In the genomic region with DNA sequence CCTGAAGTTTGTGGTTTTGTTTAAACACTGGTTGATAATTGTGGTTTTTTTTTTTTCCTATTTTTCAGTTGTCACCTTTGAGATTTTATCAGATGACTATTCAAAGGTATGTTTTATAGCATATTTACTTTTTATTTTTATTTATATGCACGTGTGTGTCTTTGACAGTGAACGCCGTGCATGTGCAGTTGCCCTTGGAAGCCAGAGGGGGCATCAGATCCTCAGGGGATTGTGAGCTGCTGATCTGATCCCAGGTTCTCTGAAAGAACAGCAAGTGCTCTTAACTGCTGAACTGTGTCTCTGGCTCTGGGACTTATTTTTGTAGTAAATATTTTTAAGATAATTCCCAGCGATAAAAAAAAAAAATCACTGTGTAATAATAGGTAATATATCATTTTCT, we compare ENCODE assay signal across 14 mouse cellular contexts. TPM values are rescaled to one million over a fixed set of nuclear protein-coding genes. Genes with fewer than 3 reads are reported as not detected.
DNase-seq lines count a peak whose midpoint lies in the region; ATAC-seq and TF ChIP-seq lines count a peak whose summit lies in the region.
"Had no signal": no experiment of that assay in that cellular context is flagged by ENCODE, and none has a peak within 500 bp of the region (broad histone marks: within the 10 kb centered on the region; RNA-seq: fewer than 3 reads in every experiment).

No protein-coding gene starts in this region.

- no peak overlapping the region for H3K27ac ChIP-seq in lung, embryonic 14.5 days (ENCODE audit: low read depth)

- ATAC-seq in lung, embryonic 14.5 days (ENCODE audit: insufficient read depth), result no peak
- ATAC-seq: CD4-positive, CD25-positive, alpha-beta regulatory T cell, adult 4 months had no signal

- WGBS in lung, embryonic 14.5 days, result 81% methylated on average over 4 of the region's 4 CpGs

- peak; percentile 40 for DNase-seq in heart, adult 11 months
- DNase-seq in heart, postnatal 4 days, result no peak
- peak; percentile 31 for DNase-seq in lung, embryonic 14.5 days
- DNase-seq in lung, adult 18-20 months, result no peak
- DNase-seq in NIH3T3 (ENCODE audit: low read depth), result peak; percentile 38
- DNase-seq in retina, embryonic 14.5 days (ENCODE audit: low spot score), result peak; percentile 34
- DNase-seq in adrenal gland, postnatal 4 days (ENCODE audit: low spot score in 2 of 2), result no peak
- DNase-seq in cerebellum, postnatal 25 days, result no peak
- DNase-seq: adrenal gland, postnatal 25 days; cerebellum, adult 9-11 months; kidney, postnatal 10 days; thymus, postnatal 36 days had no signal

- TF ChIP-seq CTCF in lung, embryonic 14.5 days (IDR thresholded peaks at IDR 0.05; ENCODE audit: low read depth), result peak; percentile 49

- no peak overlapping the region for H3K4me3 ChIP-seq in lung, embryonic 14.5 days (ENCODE audit: low read depth, low read length)

- no peak overlapping the region for H3K9ac ChIP-seq in lung, embryonic 14.5 days

- H3K4me1 ChIP-seq in lung, embryonic 14.5 days (ENCODE audit: insufficient read depth), result no peaks in the 10 kb centered on the region

- no peaks in the 10 kb centered on the region for H3K27me3 ChIP-seq in lung, embryonic 14.5 days (ENCODE audit: insufficient read depth, low read length)

- H3K4me2 ChIP-seq in lung, embryonic 14.5 days, result no peak overlapping the region

- H3K9me3 ChIP-seq in lung, embryonic 14.5 days (ENCODE audit: low read depth, low read length), result no peaks in the 10 kb centered on the region

- H3K36me3 ChIP-seq in lung, embryonic 14.5 days (ENCODE audit: insufficient read depth), result peaks cover 84% of the 10 kb centered on the region

RNA-seq across cellular contexts. Expression of a gene that starts 8.6 kb away (rescaled TPM):
- total RNA-seq in heart, postnatal 4 days (2021), result 10 to 100 TPM; 10.4 to 11.3 TPM
- 27.0 and 30.0 TPM in 2 replicates for polyA plus RNA-seq in lung, embryonic 14.5 days (2014; fragmentation: Nextera tagmentation; extraction: Ambion mirVana)
- total RNA-seq in adrenal gland, postnatal 4 days (2021), result 10 to 100 TPM; 15.3 to 15.4 TPM

RNA-seq across cellular contexts. Expression of a gene that starts 27.7 kb away (rescaled TPM):
- not detected for total RNA-seq in heart, postnatal 4 days (2021)
- 0.97 and 1.0 TPM in 2 replicates for polyA plus RNA-seq in lung, embryonic 14.5 days (2014; fragmentation: Nextera tagmentation; extraction: Ambion mirVana)
- total RNA-seq in adrenal gland, postnatal 4 days (2021), result 1 to 10 TPM; 1.3 to 2.2 TPM
- total RNA-seq: hematopoietic stem cell, adult 5-6 weeks had no signal
- polyA plus RNA-seq: CD4-positive, CD25-positive, alpha-beta regulatory T cell, adult 4 months had no signal

Comparison
In these comparisons a context has a peak if more than half of its experiments do, and no peak if none do; other contexts are left out.
1. DNase-seq: peak in heart, adult 11 months (single experiment), lung, embryonic 14.5 days (single experiment), NIH3T3 (single experiment) and retina, embryonic 14.5 days (single experiment); none in heart, postnatal 4 days (single experiment), lung, adult 18-20 months (0 of 2), adrenal gland, postnatal 4 days (0 of 2) and cerebellum, postnatal 25 days (0 of 2).